In genomic region chr5:110094847-110095213, GRCm38 (mm10) we compare ENCODE assay signal across 8 mouse cellular contexts. TPM values are rescaled to one million over a fixed set of nuclear protein-coding genes. Genes with fewer than 3 reads are reported as not detected.
DNase-seq lines count a peak whose midpoint lies in the region; ATAC-seq and TF ChIP-seq lines count a peak whose summit lies in the region.

No protein-coding gene starts in this region.

- no peak for TF ChIP-seq CTCF in left cerebral cortex, adult 2 months (IDR thresholded peaks at IDR 0.05)

- peak overlapping the region; percentile 94 for H3K27ac ChIP-seq in left cerebral cortex, adult 2 months
- H3K27ac ChIP-seq in embryonic facial prominence, embryonic 13.5 days = no peak overlapping the region
- H3K27ac ChIP-seq in neural tube, embryonic 13.5 days (replicated peaks) = peak overlapping the region; percentile 2; the same call in 1 of the 2 replicates

- peak overlapping the region; percentile 70 for H3K9ac ChIP-seq in embryonic facial prominence, embryonic 13.5 days
- H3K9ac ChIP-seq in neural tube, embryonic 13.5 days = peak overlapping the region; percentile 75

- intact Hi-C loops in left cerebral cortex, adult 2 months (cut with DNase I) = loop anchor here (2.0 kb wide), 1 partner anchor 36 kb away; no protein-coding TSS in a partner anchor

- peak overlapping the region; percentile 71 for H3K4me2 ChIP-seq in embryonic facial prominence, embryonic 13.5 days
- H3K4me2 ChIP-seq in neural tube, embryonic 13.5 days = peak overlapping the region; percentile 61

- H3K4me3 ChIP-seq in left cerebral cortex, adult 2 months = peak overlapping the region; percentile 64
- H3K4me3 ChIP-seq in embryonic facial prominence, embryonic 13.5 days = peak overlapping the region; percentile 53
- peak overlapping the region; percentile 41 for H3K4me3 ChIP-seq in neural tube, embryonic 13.5 days

- H3K9me3 ChIP-seq in embryonic facial prominence, embryonic 13.5 days = no peaks in the 10 kb centered on the region
- no peaks in the 10 kb centered on the region for H3K9me3 ChIP-seq in neural tube, embryonic 13.5 days

- WGBS in embryonic facial prominence, embryonic 13.5 days = 3% methylated on average over 4 of the region's 4 CpGs
- 3% methylated on average over 4 of the region's 4 CpGs for WGBS in large intestine, adult 2 months
- WGBS in neural tube, embryonic 13.5 days = 7% methylated on average over 4 of the region's 4 CpGs

- ATAC-seq in embryonic facial prominence, embryonic 13.5 days (ENCODE audit: insufficient number of reproducible peaks, insufficient read depth, low FRiP score, low TSS enrichment, low read depth) = no peak
- peak; percentile 41 for ATAC-seq in neural tube, embryonic 13.5 days (ENCODE audit: low read depth)

- DNase-seq in left cerebral cortex, adult 2 months (ENCODE audit: extremely low spot score in 1 of 2, low spot score in 2 of 2) = no peak
- no peak for DNase-seq in left cerebral cortex, adult 18-20 months (ENCODE audit: low spot score in 2 of 2)
- DNase-seq in large intestine, adult 2 months (ENCODE audit: low read depth, low spot score) = peak; percentile 28
- no peak for DNase-seq in adrenal gland, postnatal 14 days
- no peak for DNase-seq in ovary, postnatal 14 days (ENCODE audit: low spot score)
- no peak for DNase-seq in retina, embryonic 14.5 days (ENCODE audit: low spot score)

- H3K36me3 ChIP-seq in embryonic facial prominence, embryonic 13.5 days = no peaks in the 10 kb centered on the region
- H3K36me3 ChIP-seq in neural tube, embryonic 13.5 days = no peaks in the 10 kb centered on the region

- no peaks in the 10 kb centered on the region for H3K27me3 ChIP-seq in embryonic facial prominence, embryonic 13.5 days
- no peaks in the 10 kb centered on the region for H3K27me3 ChIP-seq in neural tube, embryonic 13.5 days

- 0 out of 2 replicates have a peak, but pooled peaks cover 5% of the 10 kb centered on the region for H3K4me1 ChIP-seq in embryonic facial prominence, embryonic 13.5 days
- peaks cover 8% of the 10 kb centered on the region for H3K4me1 ChIP-seq in neural tube, embryonic 13.5 days (replicated peaks)

RNA-seq across cellular contexts. Expression of gene Gm35315, which starts 0.6 kb away (rescaled TPM):
- under 1 TPM; 0.42 to 0.59 TPM for total RNA-seq in left cerebral cortex, adult 2 months (2021)
- under 1 TPM; 0.40 to 0.53 TPM for total RNA-seq in left cerebral cortex, adult 18-20 months (2021)
- polyA plus RNA-seq in embryonic facial prominence, embryonic 13.5 days (2015; fragmentation: Nextera tagmentation; extraction: Ambion mirVana) = 1.1 TPM in 2 replicates
- polyA plus RNA-seq in large intestine, adult 2 months (2012; rRNA removed) = 0.20 and 0.41 TPM in 2 replicates
- polyA plus RNA-seq in neural tube, embryonic 13.5 days (2015; fragmentation: Nextera tagmentation; extraction: Ambion mirVana) = 0.32 and 0.73 TPM in 2 replicates
- 0.11 and 0.45 TPM in 2 replicates for total RNA-seq in adrenal gland, postnatal 14 days (2021)

RNA-seq across cellular contexts. Expression of gene Plcxd1, which starts 4.9 kb away (rescaled TPM):
- total RNA-seq in left cerebral cortex, adult 2 months (2021) = 1 to 10 TPM; 9.3 to 9.5 TPM
- total RNA-seq in left cerebral cortex, adult 18-20 months (2021) = 10 to 100 TPM; 10.4 to 10.9 TPM
- polyA plus RNA-seq in embryonic facial prominence, embryonic 13.5 days (2015; fragmentation: Nextera tagmentation; extraction: Ambion mirVana) = 1.9 and 2.7 TPM in 2 replicates
- 0.36 and 0.49 TPM in 2 replicates for polyA plus RNA-seq in large intestine, adult 2 months (2012; rRNA removed)
- 1.8 and 2.4 TPM in 2 replicates for polyA plus RNA-seq in neural tube, embryonic 13.5 days (2015; fragmentation: Nextera tagmentation; extraction: Ambion mirVana)
- total RNA-seq in adrenal gland, postnatal 14 days (2021) = not detected in 2 replicates

RNA-seq across cellular contexts. Expression of gene Gtpbp6, which starts 13.2 kb away (rescaled TPM):
- 100 to 1,000 TPM; 107 to 108 TPM for total RNA-seq in left cerebral cortex, adult 2 months (2021)
- total RNA-seq in left cerebral cortex, adult 18-20 months (2021) = 10 to 100 TPM; 81.8 to 96.5 TPM
- polyA plus RNA-seq in embryonic facial prominence, embryonic 13.5 days (2015; fragmentation: Nextera tagmentation; extraction: Ambion mirVana) = 32.0 and 42.1 TPM in 2 replicates
- polyA plus RNA-seq in large intestine, adult 2 months (2012; rRNA removed) = 70.5 and 76.0 TPM in 2 replicates
- polyA plus RNA-seq in neural tube, embryonic 13.5 days (2015; fragmentation: Nextera tagmentation; extraction: Ambion mirVana) = 49.4 and 58.0 TPM in 2 replicates
- 57.4 and 63.7 TPM in 2 replicates for total RNA-seq in adrenal gland, postnatal 14 days (2021)

RNA-seq across cellular contexts. Expression of gene Zfp605, which starts 15.1 kb away (rescaled TPM):
- total RNA-seq in left cerebral cortex, adult 2 months (2021) = 10 to 100 TPM; 15.9 to 16.7 TPM
- total RNA-seq in left cerebral cortex, adult 18-20 months (2021) = 10 to 100 TPM; 15.5 to 15.7 TPM
- 6.5 and 6.7 TPM in 2 replicates for polyA plus RNA-seq in embryonic facial prominence, embryonic 13.5 days (2015; fragmentation: Nextera tagmentation; extraction: Ambion mirVana)
- 0.30 and 0.44 TPM in 2 replicates for polyA plus RNA-seq in large intestine, adult 2 months (2012; rRNA removed)
- polyA plus RNA-seq in neural tube, embryonic 13.5 days (2015; fragmentation: Nextera tagmentation; extraction: Ambion mirVana) = 11.8 and 12.5 TPM in 2 replicates
- 4.7 and 7.8 TPM in 2 replicates for total RNA-seq in adrenal gland, postnatal 14 days (2021)

RNA-seq across cellular contexts. Expression of gene Gm17655, which starts 22.5 kb away (rescaled TPM):
- total RNA-seq in left cerebral cortex, adult 2 months (2021) = 10 to 100 TPM in 1 of 2 experiments, 1 to 10 TPM in 1; 9.3 to 10.0 TPM
- 1 to 10 TPM; 4.0 to 6.4 TPM for total RNA-seq in left cerebral cortex, adult 18-20 months (2021)
- polyA plus RNA-seq in embryonic facial prominence, embryonic 13.5 days (2015; fragmentation: Nextera tagmentation; extraction: Ambion mirVana) = 4.0 and 4.8 TPM in 2 replicates
- polyA plus RNA-seq in large intestine, adult 2 months (2012; rRNA removed) = 0.21 and 0.23 TPM in 2 replicates
- 3.5 and 4.0 TPM in 2 replicates for polyA plus RNA-seq in neural tube, embryonic 13.5 days (2015; fragmentation: Nextera tagmentation; extraction: Ambion mirVana)
- 4.4 and 6.6 TPM in 2 replicates for total RNA-seq in adrenal gland, postnatal 14 days (2021)
